Mouse (Mus musculus) cerebellum, adult 2 months (tissue): ENCODE data around the gene Atcay.

Experiments used
- CTCF ChIP-seq: fragments of 200-500 bp; IDR thresholded peaks from 2 replicates; pipeline ENCODE4 v1.5.1; 2011; ENCODE audit warnings: low read depth, mild to moderate bottlenecking, control low read depth, low read length, moderate library complexity, borderline replicate concordance; ENCODE audit not compliant: insufficient read depth
- POLR2A ChIP-seq: fragments of 200-500 bp; IDR thresholded peaks from 2 replicates; pipeline ENCODE4 v1.6.1; 2011; ENCODE audit warnings: low read length, control low read depth, borderline replicate concordance; ENCODE audit not compliant: insufficient read depth

GRCm38 (mm10) chr10:81154736-81155135 is 75.9 kb downstream of the Atcay start:
- TF ChIP-seq POLR2A (no peak), CTCF (no peak)
